Mouse (Mus musculus) neural tube, embryonic 10.5 days (tissue): ENCODE measurements around the gene 1700001C19Rik.
"Not testable (repeated sequence)": the region's sequence is repeated elsewhere in the genome, so short reads cannot be mapped to it uniquely, and the experiment has no call there.

Source experiments
- DNase-seq: peaks from one replicate; pipeline ENCODE4 v3.0.0-alpha.2; 2017; ENCODE audit warnings: low spot score; ENCODE audit errors: extremely low spot score

The 1700001C19Rik gene

GRCm38 (mm10) chr17:47438611-47439010 is 1.4 kb upstream of the 1700001C19Rik start:
- DNase-seq = no peak

GRCm38 (mm10) chr17:47436156-47436906 is 845 bp downstream of the 1700001C19Rik start, which contains the start of gene AI661453:
TSS of gene AI661453 (plus strand) at chr17:47436615.
- no peak for DNase-seq

- DNase-seq = no peak
These were observed 6.4 kb downstream of the 1700001C19Rik start for GRCm38 (mm10) chr17:47430815-47431214.

- DNase-seq = peak; percentile 52
These were observed 8.3 kb downstream of the 1700001C19Rik start for GRCm38 (mm10) chr17:47428831-47429304.

GRCm38 (mm10) chr17:47427316-47427715 is 9.9 kb downstream of the 1700001C19Rik start:
- no peak for DNase-seq

GRCm38 (mm10) chr17:47424186-47424585 is 13.0 kb downstream of the 1700001C19Rik start:
- no peak for DNase-seq

GRCm38 (mm10) chr17:47422616-47423015 is 14.6 kb downstream of the 1700001C19Rik start:
- not testable (repeated sequence) for DNase-seq

- DNase-seq = no peak
These were observed 15.6 kb downstream of the 1700001C19Rik start for GRCm38 (mm10) chr17:47421566-47421965.

- DNase-seq = no peak
These were observed 17.0 kb downstream of the 1700001C19Rik start for GRCm38 (mm10) chr17:47420195-47420594.

GRCm38 (mm10) chr17:47409897-47410861 is 27.0 kb downstream of the 1700001C19Rik start:
- peak; percentile 46 for DNase-seq

- DNase-seq = peak; percentile 75
These were observed 28.6 kb downstream of the 1700001C19Rik start for GRCm38 (mm10) chr17:47408558-47408898.

- no peak for DNase-seq
These were observed 29.2 kb downstream of the 1700001C19Rik start for GRCm38 (mm10) chr17:47407717-47408557.

- DNase-seq = no peak
These were observed 36.7 kb downstream of the 1700001C19Rik start, which contains the start of gene Guca1a for GRCm38 (mm10) chr17:47400451-47400850. TSS of gene Guca1a (minus strand) at chr17:47400584.

- no peak for DNase-seq
These were observed 38.1 kb downstream of the 1700001C19Rik start for GRCm38 (mm10) chr17:47399091-47399490.

GRCm38 (mm10) chr17:47395376-47395913 is 41.7 kb downstream of the 1700001C19Rik start:
- DNase-seq = peak; percentile 52

- peak; percentile 39 for DNase-seq
These were observed 42.8 kb downstream of the 1700001C19Rik start for GRCm38 (mm10) chr17:47394223-47394869.

GRCm38 (mm10) chr17:47386649-47387048 is 50.5 kb downstream of the 1700001C19Rik start:
- DNase-seq = peak; percentile 49

GRCm38 (mm10) chr17:47385145-47385544 is 52.0 kb downstream of the 1700001C19Rik start, which contains the start of gene Guca1b:
TSS of gene Guca1b (plus strand) at chr17:47385393.
- DNase-seq = no peak

- no peak for DNase-seq
These were observed 53.1 kb downstream of the 1700001C19Rik start for GRCm38 (mm10) chr17:47384064-47384463.

- no peak for DNase-seq
These were observed 53.9 kb downstream of the 1700001C19Rik start for GRCm38 (mm10) chr17:47383266-47383665.
